Mouse (Mus musculus): ENCODE measurements around the gene Ccdc190.

The Ccdc190 gene

GRCm38 (mm10) chr1:169932122-169932746 is 3.8 kb downstream of the Ccdc190 start:
- in situ Hi-C loops (cut with MboI) = loop anchor here (25.0 kb wide), 1 partner anchor 395 kb away; the partner anchor contains the start of gene Nuf2

DNA sequence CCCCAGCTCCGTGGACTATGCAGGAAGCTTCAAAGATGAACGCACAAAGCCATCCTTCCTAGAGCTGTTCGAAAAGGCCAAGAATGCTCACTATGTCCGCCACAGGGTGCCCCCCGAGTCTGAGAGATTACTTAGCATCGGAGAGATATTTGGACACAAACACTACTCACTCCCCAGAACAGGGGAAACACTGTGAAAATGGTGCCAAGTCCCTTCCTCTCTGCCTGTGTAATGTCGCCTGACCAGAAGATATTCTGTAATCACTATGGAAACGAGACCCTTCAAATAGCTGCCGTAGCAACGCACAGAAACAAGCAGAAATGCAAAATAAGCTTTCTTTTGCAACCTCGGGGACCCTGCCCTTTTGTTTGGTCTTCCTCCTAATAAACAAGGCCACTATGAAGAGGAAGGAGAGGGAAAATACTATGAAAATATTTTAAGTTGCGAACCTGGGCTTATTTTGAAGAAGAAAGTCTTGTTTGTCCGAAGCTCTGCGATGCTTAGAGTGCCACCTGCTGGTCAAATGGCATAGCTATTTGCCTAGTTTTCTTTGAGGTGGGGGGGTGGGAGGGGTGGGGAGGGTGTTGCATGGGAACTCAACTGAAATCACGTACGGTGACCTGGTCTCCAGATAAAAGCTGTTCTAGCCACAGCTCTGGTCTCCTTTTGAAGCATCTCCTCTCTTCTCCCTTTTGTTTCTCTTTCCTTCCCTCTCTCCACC is 5.7 kb downstream of the Ccdc190 start:
- in situ Hi-C loops (cut with MboI) = loop anchor here (25.0 kb wide), 1 partner anchor 397 kb away; the partner anchor contains the start of gene Nuf2

- in situ Hi-C loops (cut with MboI) = loop anchor here (25.0 kb wide), 1 partner anchor 402 kb away; the partner anchor contains the start of gene Nuf2
Measured at GRCm38 (mm10) chr1:169939345-169939744, 10.9 kb downstream of the Ccdc190 start.

- in situ Hi-C loops (cut with MboI) = loop anchor here (25.0 kb wide), 1 partner anchor 409 kb away; the partner anchor contains the start of gene Nuf2
Measured at GRCm38 (mm10) chr1:169946004-169946403, 17.6 kb downstream of the Ccdc190 start.

- in situ Hi-C loops (cut with MboI) = loop anchor here (25.0 kb wide), 1 partner anchor 410 kb away; the partner anchor contains the start of gene Nuf2
Measured at GRCm38 (mm10) chr1:169947654-169948053, 19.2 kb downstream of the Ccdc190 start.

GRCm38 (mm10) chr1:169948280-169948679 is 19.8 kb downstream of the Ccdc190 start:
- in situ Hi-C loops (cut with MboI) = loop anchor here (25.0 kb wide), 1 partner anchor 411 kb away; the partner anchor contains the start of gene Nuf2

DNA sequence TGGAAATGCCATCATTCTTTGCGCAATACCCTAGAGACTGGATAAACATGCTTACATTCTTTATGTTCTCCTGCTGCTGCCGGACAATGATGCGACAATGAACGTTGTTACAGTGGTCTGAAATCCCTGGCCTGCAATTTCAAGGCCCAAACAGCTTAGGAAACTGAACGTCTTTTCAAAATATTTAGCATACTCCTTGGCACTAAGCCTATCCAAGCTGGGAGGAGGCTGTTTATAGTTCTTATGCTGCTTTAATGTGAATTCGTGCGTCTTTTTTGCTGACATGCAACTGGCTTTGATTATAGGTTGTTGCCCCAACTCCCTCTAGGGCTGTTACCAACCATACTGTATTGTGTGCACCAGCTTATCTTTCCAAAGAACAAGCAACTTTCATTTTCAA is 20.4 kb downstream of the Ccdc190 start:
- in situ Hi-C loops (cut with MboI) = loop anchor here (25.0 kb wide), 1 partner anchor 412 kb away; the partner anchor contains the start of gene Nuf2

GRCm38 (mm10) chr1:169949981-169950380 is 21.5 kb downstream of the Ccdc190 start:
- in situ Hi-C loops (cut with MboI) = loop anchor here (25.0 kb wide), 2 partner anchors 212 to 413 kb away; partner anchors contain the start of genes Nuf2 and Uap1

- in situ Hi-C loops (cut with MboI) = loop anchor here (25.0 kb wide), 1 partner anchor 212 kb away; the partner anchor contains the start of gene Uap1
Measured at GRCm38 (mm10) chr1:169950651-169951050, 22.2 kb downstream of the Ccdc190 start.

DNA sequence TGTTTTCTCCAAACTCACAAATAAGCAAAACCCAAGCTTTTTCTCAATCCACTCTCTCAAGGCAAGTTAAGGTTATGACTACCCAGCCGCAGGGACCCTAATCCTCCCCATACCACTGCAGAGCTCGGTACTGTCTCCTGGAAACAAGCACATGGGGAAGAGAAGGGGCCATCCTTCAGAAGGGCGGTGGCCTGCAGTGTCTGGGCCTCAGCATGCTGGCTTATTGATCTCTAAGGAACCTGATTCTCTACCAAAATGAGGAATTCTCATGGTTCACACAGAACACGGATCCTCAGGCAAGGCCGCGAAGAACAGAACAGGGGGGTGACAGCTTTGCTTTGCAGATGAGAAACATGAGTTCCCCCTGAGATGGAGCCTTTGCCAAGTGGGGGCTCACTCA is 23.1 kb downstream of the Ccdc190 start:
- in situ Hi-C loops (cut with MboI) = loop anchor here (25.0 kb wide), 1 partner anchor 211 kb away; the partner anchor contains the start of gene Uap1

DNA sequence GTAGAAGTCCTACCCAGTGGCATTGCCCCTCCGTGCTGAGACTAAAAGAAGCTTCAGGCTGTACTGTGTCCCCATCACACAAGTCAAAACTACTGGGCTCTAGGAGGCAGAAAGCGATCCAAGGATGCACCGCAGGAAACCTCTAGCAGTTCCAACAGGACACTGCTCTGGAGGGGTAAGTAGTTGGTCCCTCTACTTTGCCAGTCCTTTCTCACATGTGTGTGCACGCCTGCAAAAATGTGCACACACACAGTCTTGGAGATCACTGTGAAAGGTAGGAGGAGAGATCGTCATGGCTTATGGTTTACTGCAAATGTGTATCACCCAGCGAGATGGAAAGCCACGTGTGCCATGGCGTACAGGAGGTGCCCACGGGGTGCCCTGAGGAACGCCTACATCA is 24.2 kb downstream of the Ccdc190 start:
- in situ Hi-C loops (cut with MboI) = loop anchor here (25.0 kb wide), 1 partner anchor 210 kb away; the partner anchor contains the start of gene Uap1

- in situ Hi-C loops (cut with MboI) = loop anchor here (25.0 kb wide), 1 partner anchor 209 kb away; the partner anchor contains the start of gene Uap1
Measured at GRCm38 (mm10) chr1:169953106-169953505, 24.7 kb downstream of the Ccdc190 start.

- in situ Hi-C loops (cut with MboI) = loop anchor here (25.0 kb wide), 1 partner anchor 193 kb away; the partner anchor contains the start of gene Uap1
Measured at GRCm38 (mm10) chr1:169968792-169969515, 40.5 kb downstream of the Ccdc190 start, which contains the start of gene Hsd17b7. Gene Hsd17b7 (minus strand): TSS chr1:169969241.

DNA sequence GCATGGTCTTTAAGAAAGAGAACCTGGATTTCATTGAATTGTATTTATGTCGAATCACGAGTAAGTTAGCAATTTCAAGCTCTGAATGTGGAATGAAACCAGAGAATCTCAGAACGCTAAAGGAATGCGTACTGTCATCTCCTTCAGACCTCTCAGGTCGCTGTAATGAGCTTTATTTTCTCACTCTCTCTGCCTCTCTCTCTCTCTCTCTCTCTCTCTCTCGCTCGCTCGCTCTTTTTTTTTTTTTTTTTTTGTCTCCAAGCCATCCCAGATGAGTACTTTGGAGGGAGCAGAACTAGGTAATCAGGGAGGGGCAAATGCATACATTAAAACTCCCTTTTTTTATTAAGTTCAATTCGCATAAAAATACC is 41.1 kb downstream of the Ccdc190 start:
- in situ Hi-C loops (cut with MboI) = loop anchor here (25.0 kb wide), 1 partner anchor 193 kb away; the partner anchor contains the start of gene Uap1

DNA sequence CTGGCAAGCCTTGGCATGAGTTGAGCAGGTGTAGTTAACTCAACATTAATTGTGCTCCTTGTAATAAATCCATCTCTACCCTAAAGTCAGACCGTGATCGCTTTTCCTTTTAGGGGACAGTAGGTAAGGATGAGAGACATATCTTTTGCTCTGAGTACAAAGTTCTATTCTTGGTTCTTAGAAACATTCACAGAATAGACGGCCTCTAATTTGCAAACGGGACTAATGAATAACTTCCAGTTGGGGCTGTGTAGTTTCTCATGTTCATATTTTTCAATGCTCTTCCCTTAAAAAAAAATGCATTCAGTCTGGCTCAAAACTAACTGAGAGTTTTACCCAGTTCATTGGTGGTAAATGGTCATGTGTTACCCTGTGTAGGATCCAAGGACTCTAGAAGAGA is 42.5 kb downstream of the Ccdc190 start:
- in situ Hi-C loops (cut with MboI) = loop anchor here (25.0 kb wide), 1 partner anchor 191 kb away; the partner anchor contains the start of gene Uap1

GRCm38 (mm10) chr1:169971998-169972397 is 43.5 kb downstream of the Ccdc190 start:
- in situ Hi-C loops (cut with MboI) = loop anchor here (25.0 kb wide), 1 partner anchor 190 kb away; the partner anchor contains the start of gene Uap1

- in situ Hi-C loops (cut with MboI) = no loop called here
Measured at GRCm38 (mm10) chr1:169977621-169978020, 49.2 kb downstream of the Ccdc190 start.
